Mouse (Mus musculus) splenic B cell, adult 2 months (primary cell): ENCODE data around the gene Adgre4.
A peak's percentile ranks its signal among the peaks of the same experiment; 100 is the strongest.
"Not testable (repeated sequence)": the region's sequence is repeated elsewhere in the genome, so short reads cannot be mapped to it uniquely, and the experiment has no call there.

Experiments
- DNase-seq: peaks from one replicate; pipeline ENCODE4 v3.0.0-alpha.2; 2011; ENCODE audit warnings: low read depth, low spot score
- H3K27me3 ChIP-seq: 2 replicates; pipeline ENCODE4 v1.6.1; 2012; ENCODE audit warnings: mild to moderate bottlenecking, low read length, moderate library complexity, mixed read lengths; ENCODE audit not compliant: control insufficient read depth, poor library complexity, insufficient read depth, severe bottlenecking
- H3K36me3 ChIP-seq: 2 replicates; pipeline ENCODE4 v1.6.1; 2012; ENCODE audit warnings: mild to moderate bottlenecking, low read length, moderate library complexity, mixed read lengths; ENCODE audit not compliant: control insufficient read depth, poor library complexity, insufficient read depth, severe bottlenecking

The Adgre4 gene

DNA sequence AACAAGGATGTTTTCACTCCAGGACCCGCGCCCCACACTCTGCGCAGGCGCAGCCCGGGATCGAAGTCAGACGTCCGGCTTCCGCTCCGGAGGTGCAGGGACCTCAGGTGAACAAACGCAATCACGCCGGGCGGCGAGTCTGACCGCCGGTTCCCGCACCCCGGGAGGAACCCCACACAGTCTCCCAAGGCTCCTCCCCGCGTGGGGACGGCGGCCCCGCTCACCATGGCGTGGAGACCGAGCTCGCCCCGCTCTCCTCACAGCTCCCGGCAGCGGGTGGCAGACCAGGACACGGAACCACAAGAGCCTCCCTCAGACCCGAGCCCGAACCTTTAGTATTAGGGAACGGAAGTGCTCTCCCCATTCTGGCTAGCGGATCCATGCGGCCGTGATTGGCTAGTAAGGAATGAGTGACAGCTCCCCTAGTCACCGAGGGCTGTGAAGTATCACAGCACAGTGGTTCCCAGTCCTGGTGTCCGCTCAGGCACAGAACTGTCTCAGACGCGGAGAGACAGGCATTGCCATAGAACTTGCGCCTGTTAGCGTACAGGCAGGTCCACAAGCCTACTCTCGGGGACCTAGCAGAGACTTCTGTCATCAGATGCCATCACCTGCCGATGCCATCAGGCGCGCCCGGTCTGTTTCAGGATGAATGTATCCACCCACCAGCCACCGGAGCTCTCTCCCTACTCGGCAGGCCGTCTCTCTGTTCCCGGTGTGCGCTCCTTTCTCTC, 129.0 kb downstream of the Adgre4 start, which contains the start of gene Zfp119a:
Gene Zfp119a, minus strand, starts transcription at position 295 of the 734 bp plus-strand sequence.
- DNase-seq = peak; percentile 84
- H3K27me3 ChIP-seq, H3K36me3 ChIP-seq: not testable (repeated sequence)

DNA sequence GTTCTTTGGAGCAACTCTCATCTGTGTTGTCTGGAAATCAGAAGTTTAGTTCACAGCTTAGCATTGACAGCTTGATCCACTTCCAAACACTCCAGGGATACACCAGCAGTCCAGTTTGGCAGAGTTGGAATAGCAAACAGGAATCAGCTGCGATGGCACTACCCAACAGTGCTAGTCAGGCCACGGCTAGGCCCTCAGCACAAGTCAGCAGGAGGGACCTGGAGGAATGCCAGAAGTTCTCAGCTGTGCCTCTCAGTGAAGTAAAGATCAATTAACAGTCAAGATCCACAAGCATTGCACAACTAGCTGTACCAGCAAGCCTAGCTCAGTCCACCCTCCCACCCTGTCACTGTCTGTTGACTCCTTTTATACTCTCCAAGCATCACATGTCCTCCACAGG, 133.8 kb downstream of the Adgre4 start:
- no peaks in the 10 kb centered on the region for H3K36me3 ChIP-seq
- no peak for DNase-seq
- no peaks in the 10 kb centered on the region for H3K27me3 ChIP-seq

GRCm38 (mm10) chr17:55884912-55885311, 135.1 kb downstream of the Adgre4 start:
- Histone ChIP-seq H3K36me3 (no peaks in the 10 kb centered on the region), H3K27me3 (no peaks in the 10 kb centered on the region)
- DNase-seq = peak; percentile 53

DNA sequence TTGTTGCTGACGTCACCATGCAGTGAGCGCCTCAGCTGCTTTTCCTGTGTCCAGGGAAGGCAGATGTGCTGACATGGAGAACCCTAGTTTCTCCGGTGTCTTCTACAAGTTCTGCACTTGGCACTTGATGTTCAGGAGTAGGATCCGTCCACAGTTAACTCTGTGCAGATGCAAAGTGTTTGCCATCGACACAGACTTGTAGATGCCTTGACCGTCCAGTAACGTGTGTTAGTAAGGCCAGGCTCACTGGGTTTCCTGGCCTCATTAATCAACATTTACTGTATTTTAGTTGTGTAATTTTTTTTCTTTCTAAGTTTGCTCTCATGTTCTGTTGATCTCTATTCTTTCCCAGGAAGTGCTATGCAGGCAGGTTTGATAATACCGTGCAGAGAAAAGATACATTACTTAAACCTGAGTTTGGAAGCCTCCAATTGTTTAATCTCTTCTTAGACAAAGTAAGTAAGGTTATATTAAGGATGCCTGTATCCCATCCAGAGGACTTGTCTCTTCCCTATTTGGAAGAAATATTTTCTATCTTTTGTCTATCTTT, 142.7 kb downstream of the Adgre4 start:
- DNase-seq = peak; percentile 6
- H3K27me3 ChIP-seq, H3K36me3 ChIP-seq: not testable (repeated sequence)

DNA sequence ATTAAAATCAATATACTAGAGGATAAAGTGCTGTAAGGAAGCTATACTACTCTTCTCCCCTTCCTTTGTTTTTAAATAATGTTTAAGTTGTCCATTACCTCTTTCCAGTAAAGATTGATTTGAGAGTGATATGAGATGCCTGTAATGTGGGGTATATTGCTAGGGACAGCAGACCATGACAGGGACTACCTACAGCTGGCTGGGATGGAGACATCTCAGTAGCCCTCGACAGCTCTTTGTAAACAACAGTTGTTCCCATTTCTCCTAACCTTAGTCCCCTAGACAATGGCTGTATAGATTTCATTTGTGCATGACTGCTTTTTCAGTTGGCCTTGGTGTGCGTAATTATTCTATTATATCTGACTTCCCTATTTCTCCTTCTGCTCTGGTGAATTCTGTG, 153.3 kb downstream of the Adgre4 start:
- H3K27me3 ChIP-seq = no peaks in the 10 kb centered on the region
- no peaks in the 10 kb centered on the region for H3K36me3 ChIP-seq
- DNase-seq = no peak
